Mouse (Mus musculus) inflammation-experienced regulatory T-cells, adult 6 months (primary cell): ENCODE measurements around the gene Tctex1d2. TPM values are rescaled to one million over a fixed set of nuclear protein-coding genes. Genes with fewer than 3 reads are reported as not detected.
"Not testable (repeated sequence)": the region's sequence is repeated elsewhere in the genome, so short reads cannot be mapped to it uniquely, and the experiment has no call there.

Experiments
- ATAC-seq: one replicate; pipeline ENCODE4 v1.8.0; 2017
- polyA plus RNA-seq, 3 experiments: library from polyadenylated mRNA; unstranded; fragments of 100-300 nt; shearing (Covaris generic); gene quantifications; one replicate each; pipeline ENCODE4 v1.2.1; 2017

Tctex1d2 gene
- polyA plus RNA-seq, 3 experiments from 2014 or later, result 2.4 to 10.6 (median 4.3) TPM

GRCm38 (mm10) chr16:32431926-32432325 is 12.4 kb downstream of the Tctex1d2 start:
- no peak for ATAC-seq

GRCm38 (mm10) chr16:32433138-32433537 is 13.6 kb downstream of the Tctex1d2 start:
- no peak for ATAC-seq

DNA sequence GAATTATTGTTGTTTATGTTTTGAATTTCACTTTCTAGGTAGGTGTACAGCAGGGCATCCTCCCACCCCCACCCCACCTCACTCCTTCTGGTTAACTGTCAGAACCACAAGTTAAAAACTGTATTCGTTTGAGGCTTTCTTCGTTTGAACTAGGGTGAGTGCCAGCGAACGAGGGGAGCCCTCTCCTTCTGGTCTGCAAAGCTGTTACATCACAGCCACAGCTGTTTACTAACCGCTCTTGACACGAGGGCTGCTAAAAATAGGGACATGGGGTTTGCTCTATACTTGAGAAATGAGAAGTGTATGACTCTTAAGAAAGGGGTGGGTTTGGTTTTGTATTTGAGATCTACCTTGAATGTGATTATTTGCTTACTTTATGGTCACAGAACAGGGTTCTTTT is 14.6 kb downstream of the Tctex1d2 start:
- no peak for ATAC-seq

DNA sequence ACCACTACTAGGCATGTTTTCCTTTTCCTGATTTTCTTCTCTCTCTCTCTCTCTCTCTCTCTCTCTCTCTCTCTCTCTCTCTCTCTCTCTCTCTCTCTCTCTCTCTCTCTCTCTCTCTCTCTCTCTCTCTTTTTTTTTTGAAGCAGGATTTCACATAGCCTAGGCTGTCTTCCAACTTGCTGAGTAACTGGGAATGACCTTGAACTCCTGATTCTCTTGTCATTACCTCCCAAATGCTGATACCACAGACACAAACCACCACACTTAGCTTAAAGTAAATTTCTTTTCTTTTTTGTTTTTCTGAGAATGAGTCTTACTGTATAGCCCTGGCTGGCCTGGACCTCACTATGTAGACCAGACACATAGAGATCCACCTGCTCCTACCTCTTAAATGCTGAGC is 15.2 kb downstream of the Tctex1d2 start:
- no peak for ATAC-seq

DNA sequence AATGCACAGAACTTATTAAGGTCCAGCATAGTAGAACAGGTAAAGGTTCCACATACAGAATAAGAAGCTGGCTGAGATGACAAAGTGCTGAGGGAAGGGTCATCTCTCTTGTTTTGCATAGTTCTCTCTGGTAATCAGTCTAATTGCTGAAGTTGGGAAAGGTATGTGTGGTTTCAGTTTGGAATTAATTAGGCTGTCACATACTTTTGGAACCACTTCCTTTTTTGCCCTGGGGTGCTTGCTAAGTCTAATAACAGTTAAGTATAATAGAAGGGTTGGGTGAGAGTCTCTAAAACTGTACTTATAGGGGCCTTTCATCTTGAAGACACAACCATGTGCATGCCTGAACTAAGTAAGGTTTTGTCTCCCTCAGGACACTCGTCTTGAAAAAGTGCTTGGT is 17.2 kb downstream of the Tctex1d2 start:
- no peak for ATAC-seq

DNA sequence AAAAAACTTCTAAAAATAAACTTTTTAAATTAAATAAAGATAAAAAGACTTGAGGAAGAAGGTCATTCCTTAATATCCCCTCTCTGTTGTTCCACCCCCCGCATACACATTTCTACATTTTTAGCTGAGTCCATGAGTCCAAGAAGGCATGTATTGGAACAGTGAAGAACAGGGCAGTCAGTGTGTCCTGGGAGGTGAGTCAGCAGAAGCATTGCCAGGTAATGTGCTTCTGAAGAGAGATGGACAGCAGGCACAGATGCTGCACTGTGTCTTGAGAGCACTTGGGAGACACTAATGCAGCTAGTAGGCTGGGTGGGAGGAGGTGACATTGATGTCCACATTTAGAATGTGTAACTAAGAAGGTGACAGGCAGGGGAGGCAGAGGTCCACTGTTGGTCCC is 17.8 kb downstream of the Tctex1d2 start:
- ATAC-seq, result no peak

DNA sequence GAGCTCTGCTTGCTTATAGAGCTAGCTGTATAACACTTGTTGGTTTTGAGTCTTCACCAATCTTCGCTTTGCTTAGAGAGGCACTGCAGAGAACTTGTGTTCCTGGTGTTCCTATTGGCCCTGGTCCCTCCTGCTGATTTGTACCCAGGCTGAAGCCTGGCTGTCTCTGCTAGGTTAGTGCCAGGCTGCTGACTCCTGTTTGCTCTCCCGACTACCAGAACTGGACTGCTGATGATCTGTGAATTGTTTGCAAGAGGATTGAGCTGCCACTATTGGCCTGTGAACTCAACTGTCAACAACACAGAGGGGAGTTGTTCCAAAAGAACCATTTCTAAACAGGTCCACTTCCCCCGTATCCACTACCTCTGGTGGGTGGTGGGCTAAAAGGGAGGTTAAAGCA is 21.9 kb downstream of the Tctex1d2 start:
- ATAC-seq, result no peak

DNA sequence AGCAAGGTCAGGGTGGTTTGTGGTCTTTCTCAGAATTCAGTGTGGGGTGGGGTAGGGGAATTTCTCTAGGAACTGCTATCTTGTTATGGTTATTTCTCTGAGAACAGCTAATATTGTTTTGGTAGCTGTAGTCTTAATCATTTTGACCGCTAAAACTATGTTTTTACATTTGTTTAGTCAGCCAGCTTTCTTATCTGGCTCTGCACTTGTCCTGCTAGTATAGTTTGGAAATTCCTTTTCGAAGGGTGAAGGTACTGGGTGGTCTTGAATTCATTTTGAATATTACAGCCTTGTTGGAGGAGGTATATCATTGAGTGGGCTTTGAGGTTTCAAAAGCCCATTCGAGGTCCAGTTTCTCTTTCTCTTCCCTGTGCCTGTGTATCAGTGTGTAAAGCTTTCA is 25.1 kb downstream of the Tctex1d2 start:
- not testable (repeated sequence) for ATAC-seq

DNA sequence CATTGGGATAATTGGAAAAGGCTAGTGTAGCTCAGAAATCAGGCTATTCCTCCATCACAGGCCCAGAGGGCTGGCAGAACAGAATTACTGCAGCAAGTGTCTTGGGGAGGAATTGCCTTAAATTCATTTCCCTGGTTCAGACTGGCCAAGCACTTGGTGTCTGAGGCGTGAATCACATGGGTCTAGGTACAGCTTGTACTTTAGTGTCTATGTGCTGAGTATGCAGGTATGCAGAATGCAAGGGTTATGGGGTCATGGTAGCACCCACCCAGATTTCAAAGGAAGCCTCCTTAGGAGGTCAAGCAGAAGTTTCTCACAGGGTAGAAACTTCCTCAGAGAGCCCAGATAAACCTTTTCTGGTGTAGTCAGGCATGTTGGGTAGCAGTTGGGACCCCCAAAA is 26.1 kb downstream of the Tctex1d2 start:
- ATAC-seq, result no peak

GRCm38 (mm10) chr16:32446563-32447138 is 27.1 kb downstream of the Tctex1d2 start:
- no peak for ATAC-seq

DNA sequence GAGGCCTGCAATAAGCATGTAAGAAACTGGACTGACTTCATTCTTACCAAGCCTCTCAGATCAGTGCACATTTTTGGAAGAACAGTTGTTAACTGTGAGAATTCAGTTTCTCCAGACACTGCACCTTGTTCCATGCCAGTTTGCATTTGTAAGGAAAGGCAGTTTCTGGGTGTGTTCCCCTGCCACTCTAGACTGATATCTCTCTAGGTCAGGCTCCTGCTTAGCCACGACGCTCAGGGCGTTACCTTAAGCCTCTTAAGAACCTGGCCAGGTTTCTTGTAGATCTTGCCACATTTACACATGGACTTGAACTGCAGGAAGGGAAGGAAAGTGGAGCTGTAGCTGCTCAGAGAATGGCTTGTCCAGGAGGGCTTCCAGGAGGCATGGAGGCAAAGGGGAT is 30.2 kb downstream of the Tctex1d2 start:
- ATAC-seq, result no peak

DNA sequence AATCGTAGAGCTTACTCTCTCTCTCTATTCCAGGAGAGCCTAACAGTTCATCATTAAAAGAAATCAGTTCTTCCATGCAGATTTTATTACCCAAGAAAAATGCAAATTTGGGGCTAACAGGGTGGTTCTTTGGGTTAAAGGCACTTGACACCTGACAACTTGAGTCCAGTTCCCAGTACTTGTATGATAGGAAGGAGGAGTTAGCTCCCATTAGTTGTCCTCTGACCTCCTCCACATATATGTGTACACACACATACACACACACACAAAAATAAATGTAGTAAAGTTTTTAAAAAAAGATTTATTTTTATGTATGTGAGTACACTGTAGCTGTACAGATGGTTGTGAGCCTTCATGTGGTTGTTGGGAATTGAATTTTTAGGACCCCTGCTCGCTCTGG is 30.6 kb downstream of the Tctex1d2 start:
- no peak for ATAC-seq

DNA sequence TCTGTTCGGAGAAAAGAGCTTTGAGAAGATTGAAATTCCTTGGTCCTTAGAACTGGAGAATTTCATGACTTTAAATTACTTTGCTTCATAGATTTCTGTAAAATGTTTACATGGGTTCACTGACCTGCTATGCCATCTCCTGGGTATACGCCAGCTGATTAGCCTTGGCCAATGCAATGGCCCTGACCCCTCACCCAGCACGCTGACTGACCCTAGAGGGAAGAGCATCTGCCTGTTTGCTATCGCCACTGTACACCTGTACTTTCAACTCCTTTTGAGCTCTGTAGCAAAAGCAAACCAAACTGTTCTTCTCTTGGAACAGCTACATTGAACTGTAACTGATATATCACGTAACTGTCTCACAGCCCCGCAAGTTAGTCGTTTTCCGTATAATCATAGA is 33.6 kb downstream of the Tctex1d2 start:
- ATAC-seq, result no peak

DNA sequence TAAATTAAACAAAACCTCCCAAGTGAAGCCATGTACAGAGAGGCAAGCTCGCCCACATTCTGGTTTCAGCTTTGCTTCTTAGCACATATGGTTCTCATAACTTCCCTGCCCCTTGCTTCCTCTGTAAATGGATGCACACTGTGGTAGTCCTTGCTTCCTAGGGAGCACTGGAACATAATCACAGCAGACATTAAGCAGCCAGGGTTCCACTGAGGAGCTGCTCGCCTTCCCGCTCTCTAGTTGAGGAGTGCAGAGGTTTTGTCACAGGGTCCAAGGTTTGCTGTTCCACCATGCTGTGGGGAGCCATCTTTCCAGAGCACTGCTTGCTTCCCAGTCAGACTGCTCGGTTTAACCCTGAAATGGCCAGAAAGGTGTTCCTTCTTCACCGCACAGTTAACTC is 35.1 kb downstream of the Tctex1d2 start:
- no peak for ATAC-seq

DNA sequence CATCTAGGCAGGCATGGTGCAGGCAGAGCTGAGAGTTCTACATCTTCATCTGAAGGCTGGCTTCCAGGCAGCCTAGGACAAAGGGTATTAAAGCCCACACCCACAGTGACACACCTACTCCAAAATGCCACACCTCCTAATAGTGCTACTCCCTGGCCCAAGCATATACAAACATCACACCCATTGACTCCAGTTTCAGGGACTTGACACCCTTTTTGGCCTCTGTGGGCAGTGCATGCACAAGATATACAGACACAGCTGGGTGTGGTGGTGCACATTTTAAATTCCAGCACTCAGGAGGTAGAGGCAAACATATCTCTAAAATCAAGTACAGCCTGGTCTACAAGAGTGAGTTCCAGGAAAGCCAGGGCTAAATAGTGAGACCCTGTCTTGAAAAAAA is 36.6 kb downstream of the Tctex1d2 start:
- no peak for ATAC-seq

- ATAC-seq, result no peak
Measured at GRCm38 (mm10) chr16:32456761-32457160, 37.3 kb downstream of the Tctex1d2 start.

DNA sequence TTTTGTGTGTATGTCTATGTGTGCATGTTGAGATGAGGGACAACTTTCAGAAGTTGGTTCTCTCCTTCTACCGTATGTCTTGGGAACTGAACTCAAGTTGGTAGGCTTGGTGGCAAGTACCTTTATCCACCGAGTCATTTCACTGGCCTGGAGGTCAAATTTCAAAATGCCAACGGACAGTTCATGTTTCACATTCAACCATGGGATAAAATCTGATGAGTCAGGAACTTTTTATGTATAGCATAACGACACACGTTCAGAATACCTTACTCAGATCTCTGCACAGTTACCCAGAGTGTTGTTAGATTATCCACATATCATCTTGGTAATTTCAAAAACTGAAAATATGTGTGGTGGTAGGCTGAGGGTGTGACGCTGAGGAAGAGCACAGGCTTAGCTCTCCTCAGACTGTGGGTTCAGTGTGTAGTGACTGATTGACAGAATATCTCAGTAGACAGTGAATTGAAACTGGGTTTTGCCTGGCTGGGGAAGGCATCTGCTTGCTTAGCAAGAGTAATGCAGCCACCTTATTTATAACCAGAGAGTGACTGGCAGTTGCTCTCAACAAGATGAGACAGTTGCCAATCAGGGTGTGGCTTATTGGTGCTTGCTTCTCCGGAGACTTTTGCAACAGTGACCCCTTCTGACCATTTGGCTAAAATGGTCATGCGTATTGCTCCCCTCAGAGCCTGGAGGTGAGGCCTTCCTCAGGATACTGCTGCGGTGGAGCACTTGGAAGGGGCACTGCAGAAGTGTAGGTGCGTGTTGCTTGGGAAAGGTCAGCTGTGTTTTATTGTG is 38.3 kb downstream of the Tctex1d2 start:
- no peak for ATAC-seq

DNA sequence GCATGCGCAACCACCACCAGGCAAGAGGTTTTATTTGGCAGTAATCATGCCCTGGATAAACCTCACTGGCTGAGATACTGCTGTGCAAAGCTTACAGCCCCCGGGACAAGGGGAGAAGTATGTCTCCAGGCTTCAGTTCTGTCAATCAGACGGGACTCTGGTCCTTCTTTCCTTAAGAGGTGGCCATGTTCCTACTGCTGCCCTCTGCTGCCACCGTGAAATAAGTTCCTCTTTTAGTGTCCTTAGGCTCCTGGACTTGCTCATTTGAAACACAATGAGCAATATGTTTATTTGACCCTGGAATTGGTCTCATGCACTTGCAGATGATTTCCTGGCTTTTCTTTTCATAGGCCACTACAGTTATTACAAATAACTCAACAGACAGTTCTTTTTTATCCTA is 41.0 kb downstream of the Tctex1d2 start:
- no peak for ATAC-seq

DNA sequence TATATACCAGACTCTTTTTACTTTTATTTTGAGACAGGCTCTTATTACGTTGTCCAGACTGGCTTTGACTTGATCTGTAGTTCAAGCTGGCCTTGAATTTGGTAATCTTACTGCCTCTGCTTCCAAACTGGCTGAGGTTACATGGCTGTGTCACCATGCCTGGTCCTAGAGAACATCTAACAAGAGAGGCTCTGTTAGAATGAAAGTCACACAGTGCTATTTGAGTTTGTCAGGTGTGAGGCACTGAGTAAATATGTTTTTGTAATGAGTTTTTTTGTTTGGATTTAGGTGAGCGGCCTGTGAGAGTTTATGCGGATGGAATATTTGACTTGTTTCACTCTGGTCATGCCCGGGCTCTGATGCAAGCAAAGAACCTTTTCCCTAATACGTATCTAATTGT is 42.2 kb downstream of the Tctex1d2 start:
- ATAC-seq, result no peak

GRCm38 (mm10) chr16:32462950-32463349 is 43.4 kb downstream of the Tctex1d2 start:
- ATAC-seq, result no peak

- no peak for ATAC-seq
Measured at GRCm38 (mm10) chr16:32463426-32463825, 43.9 kb downstream of the Tctex1d2 start.

GRCm38 (mm10) chr16:32464908-32465307 is 45.4 kb downstream of the Tctex1d2 start:
- no peak for ATAC-seq

GRCm38 (mm10) chr16:32468488-32468887 is 49.0 kb downstream of the Tctex1d2 start:
- ATAC-seq, result no peak

- no peak for ATAC-seq
Measured at GRCm38 (mm10) chr16:32469404-32470105, 50.1 kb downstream of the Tctex1d2 start.
